Mouse (Mus musculus) cerebellum, postnatal 25 days (tissue): ENCODE data around the gene Olfr1496.
"Not testable (repeated sequence)": the region's sequence is repeated elsewhere in the genome, so short reads cannot be mapped to it uniquely, and the experiment has no call there.

Experiments used
- DNase-seq, 2 experiments: peaks; one replicate each; pipeline ENCODE4 v3.0.0; 2021; ENCODE audit warnings: mixed read lengths in 2 of 2

Gene Olfr1496

GRCm38 (mm10) chr19:13777578-13777977, at the start of gene Olfr1496:
TSS of gene Olfr1496 (plus strand) at chr19:13777878.
- no peak for DNase-seq

- DNase-seq = no peak
Observed at GRCm38 (mm10) chr19:13739428-13739827, 38.2 kb upstream of the Olfr1496 start, which contains the start of gene Olfr1494. TSS of gene Olfr1494 (plus strand) at chr19:13739728.

- DNase-seq = peak; percentile 47 to 52
Observed at GRCm38 (mm10) chr19:13749366-13749765, 28.3 kb upstream of the Olfr1496 start.

DNA sequence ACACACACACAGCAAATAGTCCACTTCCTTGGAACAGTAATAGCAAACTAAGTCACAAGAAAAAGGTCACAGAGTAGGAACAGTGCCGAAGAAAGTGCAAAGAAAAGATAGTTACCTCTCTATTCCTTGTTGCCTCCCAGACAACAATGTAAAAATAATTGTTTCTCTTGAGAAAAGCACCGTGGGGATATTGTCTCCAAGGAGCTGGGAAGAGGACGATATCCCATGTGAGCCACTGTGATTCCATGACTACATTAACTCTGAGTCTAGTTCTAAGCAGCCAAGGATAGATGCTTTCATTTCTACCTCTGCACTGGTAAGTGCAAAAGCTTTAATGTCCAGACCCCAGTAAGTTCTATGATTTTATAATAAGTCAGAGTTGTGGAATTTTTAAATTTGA, 13.4 kb upstream of the Olfr1496 start, which contains the start of gene Olfr1495:
Gene Olfr1495 (plus strand): TSS at position 301 of the 400 bp plus-strand sequence.
- no peak for DNase-seq

- peak; percentile 34 to 50 for DNase-seq
Observed at GRCm38 (mm10) chr19:13768565-13769276, 9.0 kb upstream of the Olfr1496 start.

- no peak for DNase-seq
Observed at GRCm38 (mm10) chr19:13798102-13798501, 20.4 kb downstream of the Olfr1496 start, which contains the start of gene Olfr1497. TSS of gene Olfr1497 (minus strand) at chr19:13798202.

DNA sequence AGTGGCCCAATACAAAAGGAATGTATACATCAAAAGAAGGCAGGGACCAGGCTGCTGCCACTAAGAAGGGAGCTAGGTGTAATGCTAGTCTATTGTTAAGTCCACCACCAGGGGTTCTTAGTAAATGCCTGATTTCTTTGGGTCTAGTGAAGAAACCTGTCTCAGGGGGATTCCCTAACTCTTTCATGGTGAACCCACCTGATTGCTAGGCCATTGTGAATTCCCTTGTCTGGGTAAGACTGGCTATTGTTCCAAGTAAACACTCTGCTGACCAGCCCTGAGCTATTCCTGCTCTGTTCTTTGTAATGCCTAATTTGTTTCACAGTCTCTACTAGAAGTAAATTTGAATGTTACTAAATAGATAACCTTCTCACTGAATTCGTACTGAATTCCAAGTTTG, 27.8 kb downstream of the Olfr1496 start:
- not testable (repeated sequence) for DNase-seq

- no peak for DNase-seq
Observed at GRCm38 (mm10) chr19:13812823-13813222, 35.1 kb downstream of the Olfr1496 start.

- DNase-seq = no peak
Observed at GRCm38 (mm10) chr19:13818827-13819226, 41.1 kb downstream of the Olfr1496 start.

DNA sequence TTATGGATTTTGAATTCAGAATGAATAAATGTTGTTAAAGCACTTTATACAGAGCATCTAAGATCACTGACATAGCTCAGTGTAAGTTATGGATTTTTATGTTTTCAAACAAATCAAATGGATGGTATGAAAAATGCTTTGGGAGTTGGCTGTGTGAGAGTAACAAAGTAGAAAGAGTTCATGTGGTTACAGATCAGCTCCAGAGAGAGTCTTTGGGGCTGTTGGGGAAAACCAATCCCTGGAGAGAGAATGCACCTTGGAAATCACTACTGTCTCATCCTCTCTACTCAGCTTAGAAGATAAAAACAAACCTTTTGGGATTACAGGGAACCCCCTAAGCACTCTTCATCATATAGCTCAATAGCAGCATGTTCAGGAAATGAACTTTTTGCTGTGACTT, 41.7 kb downstream of the Olfr1496 start, which contains the start of gene Olfr1499:
Gene Olfr1499 (minus strand): TSS at position 101 of the 400 bp plus-strand sequence.
- DNase-seq = no peak

GRCm38 (mm10) chr19:13820847-13821246, 43.2 kb downstream of the Olfr1496 start:
- no peak for DNase-seq

DNA sequence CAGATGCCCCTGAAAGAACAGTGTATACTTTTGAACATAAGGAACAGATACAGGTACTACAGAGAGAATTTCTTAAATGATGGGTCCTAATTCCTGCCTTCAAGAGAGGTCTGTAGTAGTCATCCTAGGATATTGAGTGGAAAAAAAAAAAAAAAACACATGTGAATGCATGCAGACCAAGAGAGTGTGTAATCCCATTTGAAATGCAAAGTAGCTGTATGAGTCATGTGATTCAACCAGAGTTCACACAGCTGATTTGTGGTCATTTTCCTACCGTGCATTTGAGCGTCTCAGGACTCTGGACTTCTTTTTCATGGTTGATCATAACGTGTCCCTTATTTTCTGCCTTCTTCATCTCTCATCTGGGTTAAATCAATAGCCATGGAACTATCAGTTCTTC, 50.8 kb downstream of the Olfr1496 start:
- no peak for DNase-seq

DNA sequence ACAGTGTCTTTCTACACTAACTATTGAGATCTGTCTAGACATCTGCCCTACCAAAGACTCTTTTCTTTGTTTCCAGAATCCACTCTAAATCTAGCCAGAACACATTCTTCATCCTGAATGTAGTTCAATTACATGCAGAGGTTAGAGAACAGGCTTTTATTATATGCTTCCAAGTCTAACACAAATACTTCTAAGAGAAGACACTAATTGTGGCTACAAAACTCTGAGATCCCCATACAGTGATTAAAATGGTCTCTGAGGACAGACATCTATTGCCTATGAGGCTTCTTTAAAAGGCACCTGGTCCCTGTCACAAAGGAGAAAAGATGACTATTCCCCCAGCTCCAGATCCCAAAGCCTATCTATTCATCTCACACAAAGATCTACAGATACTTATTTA, 52.7 kb downstream of the Olfr1496 start, which contains the start of gene Olfr1500:
Gene Olfr1500 (minus strand): TSS at position 101 of the 400 bp plus-strand sequence.
- DNase-seq = no peak
